8 mouse cellular contexts compared by ENCODE assay signal in genomic region chr13:19395688-19396354, GRCm38 (mm10). TPM values are rescaled to one million over a fixed set of nuclear protein-coding genes. Genes with fewer than 3 reads are reported as not detected.
DNase-seq lines count a peak whose midpoint lies in the region; ATAC-seq and TF ChIP-seq lines count a peak whose summit lies in the region.

Stard3nl (minus strand) TSS chr13:19395795.

- H3ac ChIP-seq in C2C12 (ENCODE audit: control insufficient read depth, insufficient read length, low read depth) (peak within 1 kb of the TSS; percentile 80), myocyte (ENCODE audit: control insufficient read depth, insufficient read length) (peak within 1 kb of the TSS; percentile 9)

- DNase-seq in brain, embryonic 14.5 days (ENCODE audit: low read depth), result peak; percentile 100
- DNase-seq in liver, adult 2 months (ENCODE audit: extremely low read depth, low read depth, low spot score), result peak; percentile 96
- peak; percentile 98 for DNase-seq in splenic B cell, adult 2 months (ENCODE audit: low read depth, low spot score)

- H3K79me2 ChIP-seq in C2C12 (ENCODE audit: control insufficient read depth, insufficient read depth) (no peaks in the 10 kb centered on the region), myocyte (ENCODE audit: control insufficient read depth, insufficient read depth) (peaks cover 8% of the 10 kb centered on the region)
- no peaks in the 10 kb centered on the region; the same call in 1 of the 2 replicates for H3K79me2 ChIP-seq in liver, adult 2 months (ENCODE audit: control insufficient read depth, insufficient read depth, low read length)

- peaks cover 21% of the 10 kb centered on the region for H3K4me1 ChIP-seq in erythroblast, embryonic 14.5 days (ENCODE audit: control insufficient read depth)
- H3K4me1 ChIP-seq in heart, embryonic 11.5 days (ENCODE audit: control insufficient read depth, insufficient read depth, low read length), result peaks cover 15% of the 10 kb centered on the region; the same call in 1 of the 2 replicates
- H3K4me1 ChIP-seq in kidney, embryonic 16.5 days (ENCODE audit: insufficient read depth, low read length), result peaks cover 23% of the 10 kb centered on the region
- peaks cover 5% of the 10 kb centered on the region for H3K4me1 ChIP-seq in liver, adult 2 months (ENCODE audit: control insufficient read depth, insufficient read depth, low read length)

- H3K9me3 ChIP-seq in erythroblast, embryonic 14.5 days (ENCODE audit: control insufficient read depth, low read length), result 0 out of 2 replicates have a peak, but pooled peaks cover 2% of the 10 kb centered on the region
- H3K9me3 ChIP-seq in heart, embryonic 11.5 days (replicated peaks; ENCODE audit: control insufficient read depth, low read length), result no peaks in the 10 kb centered on the region
- H3K9me3 ChIP-seq in kidney, embryonic 16.5 days (ENCODE audit: low read length), result no peaks in the 10 kb centered on the region

- WGBS in heart, embryonic 11.5 days (ENCODE audit: insufficient replicate concordance), result under 1% methylated on average over 36 of the region's 37 CpGs
- under 1% methylated on average over 35 of the region's 37 CpGs for WGBS in kidney, embryonic 16.5 days
- under 1% methylated on average over 37 of the region's 37 CpGs for WGBS in liver, adult 2 months

- TF ChIP-seq CTCF in C2C12 (IDR thresholded peaks at IDR 0.05; ENCODE audit: control insufficient read depth, insufficient read depth, insufficient read length), result no peak
- TF ChIP-seq CTCF in brain, embryonic 14.5 days (IDR thresholded peaks at IDR 0.05; ENCODE audit: borderline replicate concordance, extremely low read depth, insufficient read depth, insufficient read length), result no peak
- TF ChIP-seq CTCF in liver, adult 2 months (IDR thresholded peaks at IDR 0.05; ENCODE audit: low read depth, low read length), result no peak

- H3K36me3 ChIP-seq in C2C12 (ENCODE audit: control insufficient read depth, insufficient read depth), result peaks cover 10% of the 10 kb centered on the region
- no peaks in the 10 kb centered on the region for H3K36me3 ChIP-seq in erythroblast, embryonic 14.5 days (ENCODE audit: control insufficient read depth)
- H3K36me3 ChIP-seq in heart, embryonic 11.5 days (ENCODE audit: control insufficient read depth, insufficient read depth, low read length), result no peaks in the 10 kb centered on the region
- no peaks in the 10 kb centered on the region for H3K36me3 ChIP-seq in kidney, embryonic 16.5 days (ENCODE audit: insufficient read depth, low read length)
- no peaks in the 10 kb centered on the region for H3K36me3 ChIP-seq in liver, adult 2 months (ENCODE audit: control insufficient read depth, insufficient read depth, low read length)
- H3K36me3 ChIP-seq in myocyte (ENCODE audit: control insufficient read depth, insufficient read depth), result peaks cover 4% of the 10 kb centered on the region
- no peaks in the 10 kb centered on the region for H3K36me3 ChIP-seq in splenic B cell, adult 2 months (ENCODE audit: control insufficient read depth, insufficient read depth, low read length, poor library complexity, severe bottlenecking)

- H3K27ac ChIP-seq in heart, embryonic 11.5 days (ENCODE audit: low read depth, low read length), result peak within 1 kb of the TSS; percentile 82
- H3K27ac ChIP-seq in kidney, embryonic 16.5 days (ENCODE audit: low read length), result peak within 1 kb of the TSS; percentile 92
- peak within 1 kb of the TSS; percentile 80 for H3K27ac ChIP-seq in liver, adult 2 months (replicated peaks; ENCODE audit: insufficient read depth, low read depth, low read length)

- peak within 1 kb of the TSS; percentile 93 for H3K9ac ChIP-seq in heart, embryonic 11.5 days (ENCODE audit: low read depth, low read length)
- H3K9ac ChIP-seq in kidney, embryonic 16.5 days (replicated peaks; ENCODE audit: low read length), result peak within 1 kb of the TSS; percentile 83
- peak within 1 kb of the TSS; percentile 83 for H3K9ac ChIP-seq in liver, adult 2 months (ENCODE audit: low read depth, low read length)

- H3K4me3 ChIP-seq in C2C12 (ENCODE audit: insufficient read depth, poor library complexity, severe bottlenecking) (peak within 1 kb of the TSS; percentile 50), myocyte (peak within 1 kb of the TSS; percentile 58)
- peak within 1 kb of the TSS; percentile 84 for H3K4me3 ChIP-seq in erythroblast, embryonic 14.5 days (replicated peaks)
- H3K4me3 ChIP-seq in heart, embryonic 11.5 days (ENCODE audit: low read depth, low read length), result peak within 1 kb of the TSS; percentile 92
- H3K4me3 ChIP-seq in kidney, embryonic 16.5 days (ENCODE audit: low read length), result peak within 1 kb of the TSS; percentile 61
- peak within 1 kb of the TSS; percentile 77 for H3K4me3 ChIP-seq in liver, adult 2 months (ENCODE audit: insufficient read depth, low read depth, low read length)

- TF ChIP-seq POLR2A in brain, embryonic 14.5 days (IDR thresholded peaks at IDR 0.05; ENCODE audit: borderline replicate concordance, extremely low read depth, insufficient read depth, insufficient read length, poor library complexity, severe bottlenecking), result peak; percentile 99
- TF ChIP-seq POLR2A in liver, adult 2 months (IDR thresholded peaks at IDR 0.05; ENCODE audit: extremely low read depth, insufficient read depth, low read length), result no peak; the same call in 1 of the 2 replicates
- TF ChIP-seq POLR2A in myocyte (IDR thresholded peaks at IDR 0.05; ENCODE audit: insufficient read length, low read depth), result peak; percentile 85

- peak within 1 kb of the TSS; percentile 64 for H3K4me2 ChIP-seq in heart, embryonic 11.5 days
- H3K4me2 ChIP-seq in kidney, embryonic 16.5 days (replicated peaks; ENCODE audit: low read depth, low read length), result peak within 1 kb of the TSS; percentile 56
- H3K4me2 ChIP-seq in myocyte (ENCODE audit: low read depth), result peak within 1 kb of the TSS; percentile 80

- H3K27me3 ChIP-seq in C2C12 (ENCODE audit: control insufficient read depth, insufficient read depth, insufficient read length) (no peaks in the 10 kb centered on the region), myocyte (ENCODE audit: control insufficient read depth, insufficient read depth, insufficient read length) (no peaks in the 10 kb centered on the region)
- no peaks in the 10 kb centered on the region for H3K27me3 ChIP-seq in erythroblast, embryonic 14.5 days (ENCODE audit: control insufficient read depth)
- H3K27me3 ChIP-seq in heart, embryonic 11.5 days (ENCODE audit: control insufficient read depth, insufficient read depth, low read length), result no peaks in the 10 kb centered on the region
- H3K27me3 ChIP-seq in kidney, embryonic 16.5 days (ENCODE audit: insufficient read depth, low read length), result no peaks in the 10 kb centered on the region
- no peaks in the 10 kb centered on the region for H3K27me3 ChIP-seq in liver, adult 2 months (ENCODE audit: control insufficient read depth, insufficient read depth, low read length)
- H3K27me3 ChIP-seq in splenic B cell, adult 2 months (ENCODE audit: control insufficient read depth, insufficient read depth, low read length, poor library complexity, severe bottlenecking), result no peaks in the 10 kb centered on the region

- H3K79me3 ChIP-seq in C2C12 (ENCODE audit: low read depth), result peaks cover 2% of the 10 kb centered on the region

- ATAC-seq in heart, embryonic 11.5 days (replicated peaks; ENCODE audit: insufficient number of reproducible peaks, low FRiP score, low TSS enrichment), result peak; percentile 99
- ATAC-seq in kidney, embryonic 16.5 days (ENCODE audit: low FRiP score, low TSS enrichment), result peak; percentile 99

TF ChIP-seq in C2C12, 6 proteins besides CTCF, POLR2A, EP300 and RAD21:
- no peak for TF ChIP-seq MYOG (IDR thresholded peaks at IDR 0.05; ENCODE audit: control insufficient read depth, extremely low read depth, insufficient read length)
- TF ChIP-seq MAX (IDR thresholded peaks at IDR 0.05), result no peak
- TF ChIP-seq CEBPB (IDR thresholded peaks at IDR 0.05; ENCODE audit: low read depth), result no peak

TF ChIP-seq in myocyte, 11 proteins besides CTCF, POLR2A, EP300 and RAD21:
- TF ChIP-seq POLR2AphosphoS2 (IDR thresholded peaks at IDR 0.05; ENCODE audit: insufficient read length, low read depth), result peak; percentile 72
- TF ChIP-seq REST (IDR thresholded peaks at IDR 0.05; ENCODE audit: insufficient read depth, insufficient read length), result no peak
- TF ChIP-seq SRF (IDR thresholded peaks at IDR 0.05; ENCODE audit: control insufficient read depth, insufficient read length, low read depth), result peak; percentile 89
- peak in 1 of 3 experiments; percentile 25 for TF ChIP-seq MYOG (IDR thresholded peaks at IDR 0.05; ENCODE audit: control insufficient read depth in 1 of 3, insufficient read depth in 1 of 3, insufficient read length in 2 of 3, low read depth in 2 of 3)

RNA-seq across cellular contexts. Expression of gene Stard3nl, which starts in this region (rescaled TPM):
- polyA plus RNA-seq in C2C12 (2012; fragmentation: generic; extraction: Trizol) (29.2 TPM), myocyte (2012; fragmentation: generic; extraction: Trizol) (25.7 TPM)
- polyA plus RNA-seq in brain, embryonic 14.5 days (2012; rRNA removed), result 104 and 116 TPM in 2 replicates
- polyA plus RNA-seq in erythroblast, embryonic 14.5 days (2012), result 0.05 and 0.08 TPM in 2 replicates
- 91.5 and 96.2 TPM in 2 replicates for polyA plus RNA-seq in heart, embryonic 11.5 days (2014; fragmentation: Nextera tagmentation; extraction: Ambion mirVana)
- polyA plus RNA-seq in kidney, embryonic 16.5 days (2015; fragmentation: Nextera tagmentation; extraction: Ambion mirVana), result 105 and 109 TPM in 2 replicates
- total RNA-seq in liver, adult 2 months (2014; rRNA removed), result 15.0 and 17.5 TPM in 2 replicates
- polyA plus RNA-seq in liver, adult 2 months (2012; rRNA removed), result 6.9 and 8.5 TPM in 2 replicates

Comparison
In these comparisons a context has a peak if more than half of its experiments do, and no peak if none do; other contexts are left out.
1. Peak in every context shown above with its lines: DNase-seq, ATAC-seq, H3K4me3 ChIP-seq and H3K27ac ChIP-seq.